Mouse (Mus musculus) hindbrain, postnatal 0 days (tissue): ENCODE measurements at regions not wholly inside any gene's neighbourhood (a gene's known extent, or its start where the extent isn't known, plus 50 kb on each side); places are given as distances from the start of the nearest gene placed in this dataset.

Experiments
- ATAC-seq: fragments of 200-750 bp; cut with Nextera tagmentation; 2 replicates; pipeline ENCODE4 v1.8.0; 2017; ENCODE audit warnings: mild to moderate bottlenecking, moderate TSS enrichment, moderate library complexity
- DNase-seq: peaks from one replicate; pipeline ENCODE4 v3.0.0-alpha.2; 2015; ENCODE audit warnings: low spot score
- H3K27ac ChIP-seq: fragments of 300-500 bp; sonication (generic); 2 replicates; pipeline ENCODE4 v1.5.1; 2014; ENCODE audit warnings: mild to moderate bottlenecking
- H3K27me3 ChIP-seq: fragments of 300-500 bp; sonication (generic); 2 replicates; pipeline ENCODE4 v1.6.1; 2014; ENCODE audit warnings: low read length, mixed read lengths; ENCODE audit not compliant: insufficient read depth
- H3K36me3 ChIP-seq: fragments of 300-500 bp; sonication (generic); 2 replicates; pipeline ENCODE4 v1.6.1; 2014; ENCODE audit warnings: low read length, mixed read lengths; ENCODE audit not compliant: insufficient read depth
- H3K4me1 ChIP-seq: fragments of 300-500 bp; sonication (generic); 2 replicates; pipeline ENCODE4 v1.6.1; 2014; ENCODE audit warnings: antibody characterized with exemption, low read length, mixed read lengths; ENCODE audit not compliant: insufficient read depth
- H3K4me2 ChIP-seq: fragments of 300-500 bp; sonication (generic); 2 replicates; pipeline ENCODE4 v1.6.1; 2014; ENCODE audit warnings: low read depth, mild to moderate bottlenecking, low read length, moderate library complexity, mixed read lengths
- H3K4me3 ChIP-seq: fragments of 300-500 bp; sonication (generic); 2 replicates; pipeline ENCODE4 v1.5.1; 2014; ENCODE audit warnings: low read length
- H3K9ac ChIP-seq: fragments of 300-500 bp; sonication (generic); replicated peaks from 2 replicates; pipeline ENCODE4 v1.6.1; 2014; ENCODE audit warnings: mild to moderate bottlenecking, low read length, moderate library complexity, mixed read lengths
- H3K9me3 ChIP-seq: fragments of 300-500 bp; sonication (generic); 2 replicates; pipeline ENCODE4 v1.6.1; 2016; ENCODE audit warnings: low read length, mixed read lengths
- CTCF ChIP-seq: IDR thresholded peaks from 2 replicates; pipeline ENCODE4 v1.5.1; 2016; ENCODE audit warnings: antibody characterized with exemption, control low read depth, low read depth
- WGBS: fragments of 180-500 bp; shearing (Covaris S2); extraction: QIAGEN DNeasy Blood & Tissue Kit; methylation state at CpG from one replicate; pipeline ENCODE4 v1.1.7; 2014; 5-methylcytosine and 5-hydroxymethylcytosine counted together

DNA sequence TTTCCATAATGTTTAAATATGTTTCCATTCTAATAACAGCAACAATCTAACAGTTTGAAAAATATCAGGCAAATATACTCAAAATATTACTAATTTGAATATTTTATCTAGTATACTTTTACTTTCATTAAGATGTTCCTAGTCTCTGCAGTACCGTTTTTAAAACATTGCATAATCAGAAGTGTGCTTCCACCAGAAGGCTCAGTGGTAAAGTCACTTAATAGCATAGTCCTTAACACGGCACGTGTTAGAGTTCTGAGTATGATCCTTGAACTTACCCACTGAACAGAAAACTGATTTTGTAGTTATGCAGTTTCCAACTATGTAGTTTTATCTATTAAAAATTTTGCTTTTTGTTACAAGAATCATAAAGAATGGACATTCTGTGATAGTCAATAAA lies 234.5 kb upstream of the Dab2 start:
- H3K27me3 ChIP-seq: no peaks in the 10 kb centered on the region
- WGBS: 91% methylated on average over 3 of the region's 3 CpGs
- no peaks in the 10 kb centered on the region for H3K9me3 ChIP-seq
- no peak overlapping the region for H3K4me3 ChIP-seq
- no peaks in the 10 kb centered on the region for H3K36me3 ChIP-seq
- H3K9ac ChIP-seq: no peak overlapping the region
- ATAC-seq (no peak), DNase-seq (no peak)
- no peak overlapping the region for H3K4me2 ChIP-seq
- H3K4me1 ChIP-seq: no peaks in the 10 kb centered on the region
- no peak overlapping the region for H3K27ac ChIP-seq
- no peak for TF ChIP-seq CTCF

DNA sequence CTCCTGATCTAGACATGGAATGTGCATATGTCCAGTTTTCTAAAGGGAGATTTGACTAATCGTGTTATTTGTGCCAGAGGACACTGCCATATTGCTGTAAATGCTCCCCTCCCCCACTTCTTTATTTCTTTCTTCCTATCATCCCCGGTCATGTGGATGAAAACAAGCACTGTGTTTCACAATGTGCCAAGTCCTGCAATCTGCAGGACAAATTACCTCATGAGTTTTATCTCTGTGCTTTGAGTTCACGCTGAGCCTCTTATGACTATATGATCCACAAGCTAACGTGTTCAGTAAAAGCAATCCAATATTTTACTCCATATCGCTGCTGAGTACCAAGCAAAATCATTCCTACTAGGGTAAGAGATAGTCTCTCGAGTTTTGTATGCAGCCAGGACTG lies 232.2 kb upstream of the Dab2 start:
- Histone ChIP-seq H3K9me3 (no peaks in the 10 kb centered on the region), H3K9ac (no peak overlapping the region), H3K4me2 (no peak overlapping the region), H3K27ac (no peak overlapping the region), H3K4me1 (no peaks in the 10 kb centered on the region), H3K27me3 (no peaks in the 10 kb centered on the region), H3K36me3 (no peaks in the 10 kb centered on the region), H3K4me3 (no peak overlapping the region)
- 81% methylated on average over 6 of the region's 6 CpGs for WGBS
- ATAC-seq: no peak
- no peak for DNase-seq
- TF ChIP-seq CTCF: no peak

DNA sequence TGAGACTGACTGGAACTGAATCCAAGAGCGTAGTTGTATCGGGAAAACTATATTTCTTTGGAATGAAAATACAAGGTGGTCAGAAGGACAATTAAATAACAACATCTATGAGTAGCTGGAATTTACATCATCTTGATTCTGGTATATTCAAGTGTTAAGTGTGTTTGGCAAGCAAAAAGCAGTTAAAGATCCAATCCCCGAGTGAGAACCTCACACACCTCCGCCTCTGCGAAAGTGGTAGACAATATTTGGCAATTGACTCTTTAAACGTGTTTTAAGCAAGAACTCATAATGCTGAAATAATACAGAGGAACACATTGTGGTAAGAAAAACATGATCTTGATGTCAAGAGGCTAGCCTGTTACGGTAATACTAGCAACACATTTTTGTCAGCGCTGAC lies 231.2 kb upstream of the Dab2 start:
- WGBS: 91% methylated on average over 8 of the region's 8 CpGs
- Histone ChIP-seq H3K4me1 (no peaks in the 10 kb centered on the region), H3K27me3 (no peaks in the 10 kb centered on the region), H3K27ac (no peak overlapping the region), H3K9ac (no peak overlapping the region), H3K4me3 (no peak overlapping the region), H3K36me3 (no peaks in the 10 kb centered on the region), H3K9me3 (no peaks in the 10 kb centered on the region), H3K4me2 (no peak overlapping the region)
- ATAC-seq: no peak
- no peak for TF ChIP-seq CTCF
- DNase-seq: no peak

DNA sequence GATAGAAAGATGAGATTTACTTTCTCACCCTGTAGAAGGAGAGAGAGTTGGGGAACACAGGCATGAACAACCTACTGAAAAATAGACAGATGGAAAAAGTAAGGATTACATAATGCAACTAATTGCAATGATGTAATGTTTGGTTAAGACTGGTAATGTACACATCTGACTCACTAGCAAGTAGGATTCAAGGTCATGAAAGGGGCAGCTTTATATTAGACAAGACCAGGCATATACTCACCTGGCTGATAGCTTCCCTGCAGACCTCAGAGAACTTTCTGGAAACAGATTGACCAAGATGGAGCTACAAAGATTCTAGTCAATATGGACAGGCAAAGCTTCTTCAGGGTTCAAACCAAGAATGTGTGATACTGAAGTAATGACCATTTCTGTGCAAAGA lies 227.7 kb upstream of the Dab2 start:
- Histone ChIP-seq H3K9ac (no peak overlapping the region), H3K27ac (no peak overlapping the region), H3K36me3 (no peaks in the 10 kb centered on the region), H3K9me3 (no peaks in the 10 kb centered on the region), H3K27me3 (no peaks in the 10 kb centered on the region), H3K4me3 (no peak overlapping the region), H3K4me2 (no peak overlapping the region), H3K4me1 (no peaks in the 10 kb centered on the region)
- DNase-seq (no peak), ATAC-seq (no peak)
- TF ChIP-seq CTCF: no peak

DNA sequence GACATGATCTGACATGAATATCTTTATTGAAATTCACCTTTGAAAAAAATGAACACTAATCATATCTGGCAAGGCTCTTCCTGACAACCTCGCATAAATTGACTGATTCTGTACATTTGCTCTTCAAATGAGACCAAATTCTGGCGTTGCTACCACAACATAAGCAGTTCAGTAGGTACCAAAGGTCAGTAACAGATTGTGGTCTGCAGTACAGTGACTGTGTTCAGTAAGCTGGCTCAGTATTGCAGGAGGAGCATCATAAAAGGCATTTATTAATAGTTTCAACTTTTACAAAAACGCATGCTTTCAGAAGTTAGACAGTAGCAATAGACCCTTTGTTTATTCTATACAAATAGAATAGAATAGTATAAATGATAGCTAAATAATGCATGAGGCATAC lies 226.7 kb upstream of the Dab2 start:
- Histone ChIP-seq H3K36me3 (no peaks in the 10 kb centered on the region), H3K9ac (no peak overlapping the region), H3K27me3 (no peaks in the 10 kb centered on the region), H3K4me2 (no peak overlapping the region), H3K4me3 (no peak overlapping the region), H3K4me1 (no peaks in the 10 kb centered on the region), H3K9me3 (no peaks in the 10 kb centered on the region), H3K27ac (no peak overlapping the region)
- TF ChIP-seq CTCF: no peak
- no peak for ATAC-seq
- no peak for DNase-seq
- 74% methylated on average over 3 of the region's 3 CpGs for WGBS

DNA sequence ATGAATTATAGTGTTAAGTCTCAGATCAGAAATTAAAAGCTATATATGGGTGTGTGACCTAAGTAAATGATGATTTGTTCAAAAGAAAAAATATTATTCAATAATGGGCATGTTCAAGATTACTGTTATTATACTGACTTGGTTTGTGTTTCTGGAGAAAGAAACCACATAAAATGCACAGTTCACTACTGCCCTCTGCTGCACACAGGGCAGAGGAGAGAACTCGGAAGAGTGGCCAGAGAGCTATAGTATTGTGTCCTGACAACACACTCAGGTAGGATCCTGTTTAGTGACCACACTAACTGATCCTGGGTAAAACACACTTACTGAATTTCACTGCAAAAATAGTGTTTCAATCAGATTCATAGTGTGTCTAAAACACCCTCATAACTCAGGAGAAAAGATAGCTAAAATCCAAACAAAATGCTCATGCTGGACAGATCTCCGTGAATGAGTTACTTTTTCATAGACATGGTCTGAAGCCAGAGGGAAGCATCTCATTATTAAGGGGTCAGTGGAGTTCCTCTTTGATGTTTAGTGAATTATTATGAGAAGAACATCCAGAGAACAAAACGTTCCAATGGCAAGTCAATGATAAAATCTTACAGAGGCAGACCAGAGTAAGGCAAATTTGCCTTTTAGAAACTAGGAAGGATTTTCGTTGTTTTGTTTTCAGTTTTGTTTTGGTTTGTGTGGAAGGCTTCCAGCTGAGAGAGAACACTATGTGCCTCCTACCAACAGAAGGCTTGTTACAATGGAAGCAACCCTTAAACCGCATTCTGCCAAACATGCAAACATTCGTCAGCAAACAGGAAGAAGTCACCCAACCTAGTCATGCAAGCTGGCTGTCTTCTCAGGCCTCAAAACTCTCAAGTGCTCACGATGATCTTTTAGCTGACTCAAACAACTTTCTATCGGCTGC lies 218.6 kb upstream of the Dab2 start:
- ATAC-seq: peak; percentile 76; the same call in 1 of the 2 replicates
- Histone ChIP-seq H3K4me2 (0 out of 2 replicates have a peak overlapping the region, but pooled peaks have one; percentile 10), H3K27me3 (no peaks in the 10 kb centered on the region), H3K36me3 (no peaks in the 10 kb centered on the region), H3K27ac (no peak overlapping the region), H3K4me3 (no peak overlapping the region), H3K9me3 (no peaks in the 10 kb centered on the region), H3K9ac (no peak overlapping the region), H3K4me1 (no peaks in the 10 kb centered on the region)
- peak; percentile 88 for TF ChIP-seq CTCF
- 31% methylated on average over 8 of the region's 8 CpGs for WGBS
- DNase-seq: peak; percentile 82

DNA sequence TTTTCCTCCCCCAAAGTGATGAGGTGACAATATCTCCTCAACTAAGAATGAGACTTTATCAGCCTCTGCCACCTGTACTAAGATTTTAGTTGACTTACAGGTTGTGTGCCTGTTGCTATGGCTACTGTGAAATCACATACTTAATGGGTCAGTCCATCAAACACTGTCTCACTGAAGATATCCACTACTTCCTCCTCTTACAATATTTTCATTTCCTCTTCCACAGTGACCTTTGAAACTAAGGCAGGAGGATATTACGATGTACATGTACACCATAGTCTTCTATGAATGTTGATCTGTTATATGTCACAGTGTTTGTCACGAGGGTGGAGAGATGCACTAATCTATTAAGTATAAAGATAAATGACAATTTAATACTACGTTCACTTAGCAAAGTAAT lies 212.4 kb upstream of the Dab2 start:
- DNase-seq: no peak
- WGBS: 82% methylated on average over 3 of the region's 3 CpGs
- H3K36me3 ChIP-seq: no peaks in the 10 kb centered on the region

More for the DNA sequence above, 212.4 kb upstream of the Dab2 start:
- H3K27me3 ChIP-seq: no peaks in the 10 kb centered on the region
- no peak overlapping the region for H3K4me3 ChIP-seq
- H3K27ac ChIP-seq: no peak overlapping the region
- H3K4me2 ChIP-seq: no peak overlapping the region
- H3K9ac ChIP-seq: no peak overlapping the region
- no peaks in the 10 kb centered on the region for H3K4me1 ChIP-seq
- no peak for ATAC-seq
- no peak for TF ChIP-seq CTCF
- H3K9me3 ChIP-seq: no peaks in the 10 kb centered on the region
